Mouse (Mus musculus) layer of hippocampus, adult 8-10 months (tissue): ENCODE results near the gene Rbm6. TPM values are rescaled to one million over a fixed set of nuclear protein-coding genes. Genes with fewer than 3 reads are reported as not detected.

ENCODE experiments used
- DNase-seq, 2 experiments: peaks; one replicate each; pipeline ENCODE4 v3.0.0; 2022; ENCODE audit warnings: low spot score in 2 of 2
- total RNA-seq, 4 experiments: library from RNA; stranded (reverse); gene quantifications; 2 replicates each; pipeline ENCODE4 v1.2.4; 2022

The Rbm6 gene
- total RNA-seq, 4 experiments from 2014 or later = 60.2 to 80.8 (median 68.6) TPM

GRCm38 (mm10) chr9:107750378-107750777 lies 122.7 kb downstream of the Rbm6 start:
- DNase-seq = no peak

GRCm38 (mm10) chr9:107748063-107748462 lies 125.0 kb downstream of the Rbm6 start:
- no peak for DNase-seq

GRCm38 (mm10) chr9:107747310-107747709 lies 125.7 kb downstream of the Rbm6 start:
- no peak for DNase-seq

GRCm38 (mm10) chr9:107746679-107747078 lies 126.4 kb downstream of the Rbm6 start:
- DNase-seq = no peak

GRCm38 (mm10) chr9:107744061-107744460 lies 129.0 kb downstream of the Rbm6 start:
- no peak for DNase-seq

GRCm38 (mm10) chr9:107738841-107739202 lies 134.2 kb downstream of the Rbm6 start:
- DNase-seq = no peak

GRCm38 (mm10) chr9:107738020-107738840 lies 134.8 kb downstream of the Rbm6 start:
- peak; percentile 81 to 90 for DNase-seq

- DNase-seq = no peak
Measured at GRCm38 (mm10) chr9:107736185-107736485, 136.9 kb downstream of the Rbm6 start.

- no peak for DNase-seq
Measured at GRCm38 (mm10) chr9:107735356-107736184, 137.5 kb downstream of the Rbm6 start.

- no peak for DNase-seq
Measured at GRCm38 (mm10) chr9:107734567-107734971, 138.5 kb downstream of the Rbm6 start.

GRCm38 (mm10) chr9:107729709-107730108 lies 143.3 kb downstream of the Rbm6 start:
- no peak for DNase-seq

- DNase-seq = no peak
Measured at GRCm38 (mm10) chr9:107728919-107729670, 143.9 kb downstream of the Rbm6 start.

- no peak for DNase-seq
Measured at GRCm38 (mm10) chr9:107727041-107727440, 146.0 kb downstream of the Rbm6 start.

- DNase-seq = no peak
Measured at GRCm38 (mm10) chr9:107724796-107725195, 148.2 kb downstream of the Rbm6 start.

GRCm38 (mm10) chr9:107723794-107724531 lies 149.1 kb downstream of the Rbm6 start:
- DNase-seq = no peak

Other genes starting within 250 kb of the Rbm6 start
- gene Gnai2, start 237.9 kb downstream of the Rbm6 start, total RNA-seq = 100 to 1,000 TPM; 218 to 272 (median 249) TPM
- 10 to 100 TPM; 61.3 to 74.3 (median 69.2) TPM for gene Slc38a3, start 203.7 kb downstream of the Rbm6 start, total RNA-seq
- gene Gnat1, start 193.5 kb downstream of the Rbm6 start, total RNA-seq = under 1 TPM; 0.14 to 0.43 (median 0.27) TPM
- 1 to 10 TPM; 5.4 to 9.3 (median 6.5) TPM for gene Sema3f, start 162.8 kb downstream of the Rbm6 start, total RNA-seq
- 100 to 1,000 TPM; 136 to 170 (median 155) TPM for gene Rbm5, start 102.2 kb downstream of the Rbm6 start, total RNA-seq
- 10 to 100 TPM; 21.0 to 30.2 (median 27.2) TPM for gene Mon1a, start 14.9 kb upstream of the Rbm6 start, total RNA-seq
- 1 to 10 TPM; 1.5 to 3.9 (median 2.5) TPM for gene Mst1r, start 33.6 kb upstream of the Rbm6 start, total RNA-seq
- gene Actl11, start 55.2 kb upstream of the Rbm6 start, total RNA-seq = not detected
- gene Camkv, start 62.4 kb upstream of the Rbm6 start, total RNA-seq = 100 to 1,000 TPM; 470 to 535 (median 505) TPM
- 10 to 100 TPM; 15.2 to 26.6 (median 19.9) TPM for gene Traip, start 76.9 kb upstream of the Rbm6 start, total RNA-seq
- 10 to 100 TPM in 2 of 4 experiments, 1 to 10 TPM in 2; 5.8 to 14.1 (median 11.1) TPM for gene Uba7, start 102.3 kb upstream of the Rbm6 start, total RNA-seq
- 1 to 10 TPM in 3 of 4 experiments, under 1 TPM in 1; 0.71 to 2.1 (median 1.4) TPM for gene Gm20661, start 109.8 kb upstream of the Rbm6 start, total RNA-seq
- gene Inka1, start 112.6 kb upstream of the Rbm6 start, total RNA-seq = 10 to 100 TPM in 3 of 4 experiments, 1 to 10 TPM in 1; 9.5 to 14.1 (median 12.0) TPM
- gene Cdhr4, start 119.3 kb upstream of the Rbm6 start, total RNA-seq = 1 to 10 TPM; 4.0 to 8.2 (median 6.7) TPM
- 1 to 10 TPM in 2 of 4 experiments, under 1 TPM in 2; 0.78 to 3.9 (median 2.1) TPM for gene Gm20662, start 123.1 kb upstream of the Rbm6 start, total RNA-seq
- gene Ip6k1, start 129.3 kb upstream of the Rbm6 start, total RNA-seq = 100 to 1,000 TPM; 193 to 261 (median 223) TPM
- 10 to 100 TPM; 17.2 to 21.6 (median 19.2) TPM for gene Gmppb, start 176.0 kb upstream of the Rbm6 start, total RNA-seq
- 1 to 10 TPM; 1.2 to 2.3 (median 1.6) TPM for gene Amigo3, start 179.9 kb upstream of the Rbm6 start, total RNA-seq
- gene Mst1, start 207.2 kb upstream of the Rbm6 start, total RNA-seq = not detected
- 100 to 1,000 TPM in 3 of 4 experiments, 10 to 100 TPM in 1; 89.0 to 123 (median 115) TPM for gene Rnf123, start 210.1 kb upstream of the Rbm6 start, total RNA-seq
- gene Apeh, start 221.4 kb upstream of the Rbm6 start, total RNA-seq = 10 to 100 TPM; 33.9 to 45.8 (median 35.5) TPM